Mouse (Mus musculus) gastrocnemius, adult 8-10 months (tissue): ENCODE measurements at regions not wholly inside any gene's neighbourhood (a gene's known extent, or its start where the extent isn't known, plus 50 kb on each side); places are given as distances from the start of the nearest gene placed in this dataset.
A peak's percentile ranks its signal among the peaks of the same experiment; 100 is the strongest.

Source experiments
- DNase-seq, 2 experiments: peaks; one replicate each; pipeline ENCODE4 v3.0.0; 2022; ENCODE audit warnings: low spot score in 2 of 2

DNA sequence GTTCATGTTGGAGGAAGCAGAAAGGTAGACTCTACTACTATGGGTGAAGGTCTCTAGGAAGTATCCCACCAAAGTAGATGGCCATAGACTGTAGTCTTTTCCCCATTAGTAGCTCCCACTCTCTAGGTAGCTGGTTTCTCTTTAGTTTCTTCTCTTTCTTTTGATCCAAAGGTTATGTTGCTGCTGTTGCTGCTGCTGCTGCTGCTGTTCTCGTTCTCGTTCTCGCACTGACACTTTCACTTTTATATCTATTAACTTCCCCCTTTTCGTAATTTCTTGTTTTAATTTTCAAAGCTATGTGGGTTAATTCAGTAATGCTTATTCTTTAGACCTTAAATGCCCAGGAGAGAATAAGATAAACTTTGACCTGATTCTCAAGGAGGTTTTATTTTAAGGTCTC lies 58.3 kb downstream of the Tmem100 start:
- DNase-seq = no peak

DNA sequence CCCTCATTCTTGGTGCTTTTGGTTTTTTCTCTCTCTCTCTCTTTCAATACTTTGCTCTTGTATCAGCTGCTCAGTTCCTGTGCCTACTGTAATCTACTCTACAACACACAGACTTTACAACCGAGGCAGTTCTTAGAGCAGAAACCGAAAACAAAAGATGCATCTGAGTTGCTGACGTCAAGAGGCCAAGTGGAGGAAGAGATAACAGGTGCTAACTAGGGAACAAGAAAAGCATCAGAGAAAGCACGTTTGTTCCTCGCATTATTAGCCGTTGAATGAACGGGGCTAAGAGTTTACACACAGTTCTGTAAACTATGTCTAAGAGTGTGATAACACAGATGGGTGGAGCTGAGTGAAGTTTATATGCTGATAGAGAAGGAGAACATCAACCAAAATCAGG lies 63.9 kb downstream of the Tmem100 start:
- DNase-seq = no peak

DNA sequence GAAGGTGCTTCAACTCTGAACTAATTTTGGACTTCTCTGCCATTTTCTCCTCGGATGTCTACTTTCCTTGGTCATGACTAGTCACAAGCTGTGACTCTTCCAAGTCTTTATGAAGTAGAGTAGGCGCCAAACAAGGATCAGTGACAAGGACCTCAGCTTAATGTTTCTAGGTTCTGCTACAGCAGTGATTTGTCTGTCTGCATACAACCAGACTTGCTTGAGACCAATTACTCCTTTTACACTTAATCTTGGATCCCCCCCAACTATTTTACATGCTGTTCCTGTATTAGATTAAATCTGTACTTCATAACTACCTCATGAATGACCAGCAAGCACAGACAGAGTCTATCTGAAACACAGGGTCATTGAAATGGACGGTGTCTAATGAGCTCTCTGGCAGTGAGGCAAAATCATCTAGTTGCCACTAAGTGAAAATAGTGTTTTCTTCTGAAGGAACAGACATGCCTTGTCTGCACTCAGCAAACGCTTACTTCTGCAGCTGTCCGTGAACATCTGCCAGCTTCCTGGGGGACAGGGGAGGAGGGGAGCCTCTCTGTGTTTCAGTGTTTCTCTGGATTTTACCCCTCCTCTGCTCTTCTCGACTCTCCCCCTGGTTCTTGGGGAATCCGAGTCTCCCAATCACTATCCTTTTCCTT lies 64.7 kb downstream of the Tmem100 start:
- no peak for DNase-seq

DNA sequence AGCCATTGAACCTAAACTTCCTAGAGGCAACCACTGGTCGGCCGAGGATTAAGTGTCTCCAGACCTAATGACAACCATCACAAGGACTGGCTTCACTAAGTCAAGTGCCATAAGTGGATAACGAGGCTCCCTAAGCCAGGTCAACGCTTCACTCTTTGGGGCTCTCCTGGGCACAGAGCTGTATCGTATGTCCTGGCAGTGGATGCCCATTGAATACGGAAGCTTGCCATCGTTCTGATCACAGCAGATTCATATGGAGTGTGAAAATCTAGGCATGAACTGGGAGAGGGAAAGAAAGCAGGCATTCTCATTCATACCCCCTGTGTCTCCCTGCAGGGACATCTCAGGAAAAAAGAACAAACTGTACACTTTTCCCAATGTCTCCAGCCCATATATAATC lies 68.3 kb downstream of the Tmem100 start:
- DNase-seq = no peak

DNA sequence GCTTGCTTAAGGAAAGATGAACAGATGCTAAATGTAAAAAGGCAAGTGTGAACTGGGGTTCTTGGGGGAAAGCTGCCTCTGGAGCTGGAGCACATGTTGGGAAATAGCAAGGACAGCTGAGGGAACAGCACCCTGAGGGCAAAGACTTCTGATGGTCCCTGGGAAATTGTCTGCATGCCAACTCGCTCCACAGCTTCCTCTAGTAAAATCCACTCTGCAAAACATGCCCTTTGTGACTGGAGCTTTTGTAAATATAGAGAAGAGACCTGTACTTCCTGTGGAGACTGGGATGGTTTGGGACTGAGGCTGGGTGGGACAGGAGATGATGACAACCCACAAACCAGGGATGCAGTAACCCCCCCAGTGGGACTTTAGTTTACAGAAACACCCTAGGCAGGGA lies 69.0 kb downstream of the Tmem100 start:
- DNase-seq = no peak

DNA sequence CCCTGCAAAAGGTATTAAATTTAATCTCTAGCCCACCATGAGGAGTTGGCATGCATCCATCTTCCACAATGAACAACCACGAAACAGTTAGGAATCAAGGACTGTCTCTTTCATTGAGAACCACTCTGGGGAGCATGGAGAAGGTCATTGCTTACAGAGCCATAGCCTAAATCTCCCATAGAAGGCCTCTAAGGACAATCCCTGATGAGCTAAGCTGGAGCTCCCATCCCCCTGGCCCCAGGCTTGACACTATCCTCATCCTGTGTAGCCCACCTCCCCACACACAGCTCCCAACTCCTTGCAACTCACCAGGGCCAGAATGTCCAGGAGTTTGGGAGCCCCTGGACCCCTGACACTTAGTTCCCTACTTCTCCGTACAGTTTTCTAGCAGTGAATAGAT lies 70.0 kb downstream of the Tmem100 start:
- no peak for DNase-seq

DNA sequence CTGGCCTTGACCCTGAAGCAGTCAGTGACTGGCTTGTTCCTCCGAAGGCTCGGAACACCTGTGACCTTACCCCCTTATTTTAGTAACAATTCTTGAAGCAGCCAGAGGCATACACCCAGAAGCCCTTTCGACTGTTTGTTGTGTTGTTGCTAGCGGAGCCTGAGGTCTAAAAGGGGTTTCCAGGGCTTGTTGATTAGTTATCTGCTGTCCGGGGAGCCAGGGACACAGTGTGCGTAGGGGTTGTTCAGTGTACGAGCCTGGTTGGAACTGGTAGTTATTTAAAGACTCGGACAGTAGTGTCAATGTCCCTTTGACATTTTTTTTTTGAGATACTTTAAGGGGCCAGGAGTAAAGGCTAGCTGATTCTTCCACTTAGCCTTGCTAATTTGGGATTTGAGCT lies 71.1 kb downstream of the Tmem100 start:
- DNase-seq = peak in 1 of 2 experiments; percentile 4

DNA sequence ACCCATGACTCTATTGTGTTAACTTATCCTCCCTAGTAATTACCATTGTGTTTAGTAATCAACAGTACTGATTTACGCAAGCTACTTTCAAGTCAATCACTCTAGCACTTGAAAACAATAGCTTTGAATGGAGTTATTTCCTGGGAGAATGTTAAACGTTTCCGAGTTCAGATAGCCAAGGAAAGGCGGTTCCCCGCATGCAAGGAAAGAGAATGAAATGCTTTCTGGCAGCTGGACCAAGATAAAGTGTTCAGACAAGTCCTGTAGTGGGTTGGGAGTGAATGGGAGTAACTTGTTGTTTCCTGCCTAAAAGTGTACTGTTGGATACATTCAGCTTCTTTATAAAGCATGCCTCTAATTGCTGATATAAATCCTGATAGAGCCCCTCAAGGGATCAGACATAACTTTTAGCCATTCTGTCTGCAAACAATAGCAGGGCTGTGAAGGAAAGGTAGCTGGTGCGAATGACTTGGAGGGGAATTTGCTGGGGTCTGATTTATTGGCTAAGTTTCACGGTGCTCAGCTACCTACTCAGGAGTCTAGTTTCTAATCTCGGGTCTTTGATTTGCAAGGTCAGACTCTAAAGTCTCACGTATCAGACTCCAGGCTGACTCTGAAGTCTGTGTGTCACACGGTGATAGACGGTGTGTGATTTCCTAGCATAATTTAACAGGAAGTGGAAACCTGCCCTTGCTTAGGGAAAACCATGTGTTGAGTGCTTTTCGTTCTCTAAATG lies 76.1 kb downstream of the Tmem100 start:
- no peak for DNase-seq

DNA sequence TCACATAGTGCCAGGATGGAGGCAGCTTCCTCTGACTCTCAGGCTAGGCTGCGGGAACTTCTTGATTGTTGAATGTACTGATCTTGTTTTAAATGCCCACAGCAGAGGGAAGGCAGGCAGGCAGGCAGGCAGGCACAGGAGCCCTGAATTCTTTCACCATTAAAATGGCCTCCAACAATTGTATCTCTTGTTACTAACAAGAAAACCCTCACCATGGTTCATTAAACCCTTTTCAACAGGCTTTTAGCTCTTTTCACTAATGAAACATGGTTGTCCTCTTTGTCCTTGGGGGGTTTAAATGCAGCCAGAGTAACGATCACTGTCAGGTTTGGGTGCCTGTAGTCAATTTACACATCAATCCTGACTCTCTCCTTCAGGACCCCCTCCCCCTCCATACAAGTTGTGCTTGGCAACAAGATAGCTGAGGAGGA lies 77.8 kb upstream of the Gm45716 start:
- DNase-seq = no peak

DNA sequence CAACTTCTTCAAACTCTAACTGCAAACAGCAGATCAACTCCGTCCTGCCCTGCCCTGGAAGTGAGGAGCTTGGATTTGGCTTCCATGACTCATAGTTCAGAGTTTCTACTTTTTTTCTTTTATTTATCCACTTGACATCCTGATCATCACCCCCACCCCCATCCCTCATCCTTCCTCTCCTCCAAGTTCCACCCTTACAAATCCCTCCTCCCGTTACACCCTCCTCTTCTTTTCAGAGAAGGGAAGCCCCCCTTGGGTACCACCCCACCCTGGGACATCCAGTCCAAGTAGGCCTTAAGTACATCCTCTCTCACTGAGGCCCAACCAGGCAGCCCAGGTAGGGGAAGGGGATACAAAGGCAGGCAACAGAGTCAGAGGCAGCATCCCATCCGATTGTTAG lies 77.3 kb upstream of the Gm45716 start:
- no peak for DNase-seq

DNA sequence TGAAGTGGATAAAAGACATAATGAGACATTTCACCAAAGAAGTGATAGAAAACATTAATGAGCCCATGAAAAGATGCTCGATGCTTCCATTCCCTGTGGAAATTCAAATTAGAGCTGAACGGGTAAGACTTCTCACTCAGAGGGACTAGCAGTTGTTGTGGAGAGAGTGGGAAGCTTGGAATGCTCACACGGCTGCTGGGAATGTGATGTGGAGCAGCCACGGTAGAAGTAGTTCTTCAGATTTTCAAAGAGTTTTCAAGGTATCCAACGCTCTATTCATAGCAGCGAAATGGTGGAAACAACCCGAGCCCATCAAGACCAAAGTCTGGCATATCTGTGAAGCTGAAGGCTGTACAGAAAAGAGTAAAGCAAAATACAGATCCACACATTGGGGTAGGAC lies 75.3 kb upstream of the Gm45716 start:
- DNase-seq = no peak

DNA sequence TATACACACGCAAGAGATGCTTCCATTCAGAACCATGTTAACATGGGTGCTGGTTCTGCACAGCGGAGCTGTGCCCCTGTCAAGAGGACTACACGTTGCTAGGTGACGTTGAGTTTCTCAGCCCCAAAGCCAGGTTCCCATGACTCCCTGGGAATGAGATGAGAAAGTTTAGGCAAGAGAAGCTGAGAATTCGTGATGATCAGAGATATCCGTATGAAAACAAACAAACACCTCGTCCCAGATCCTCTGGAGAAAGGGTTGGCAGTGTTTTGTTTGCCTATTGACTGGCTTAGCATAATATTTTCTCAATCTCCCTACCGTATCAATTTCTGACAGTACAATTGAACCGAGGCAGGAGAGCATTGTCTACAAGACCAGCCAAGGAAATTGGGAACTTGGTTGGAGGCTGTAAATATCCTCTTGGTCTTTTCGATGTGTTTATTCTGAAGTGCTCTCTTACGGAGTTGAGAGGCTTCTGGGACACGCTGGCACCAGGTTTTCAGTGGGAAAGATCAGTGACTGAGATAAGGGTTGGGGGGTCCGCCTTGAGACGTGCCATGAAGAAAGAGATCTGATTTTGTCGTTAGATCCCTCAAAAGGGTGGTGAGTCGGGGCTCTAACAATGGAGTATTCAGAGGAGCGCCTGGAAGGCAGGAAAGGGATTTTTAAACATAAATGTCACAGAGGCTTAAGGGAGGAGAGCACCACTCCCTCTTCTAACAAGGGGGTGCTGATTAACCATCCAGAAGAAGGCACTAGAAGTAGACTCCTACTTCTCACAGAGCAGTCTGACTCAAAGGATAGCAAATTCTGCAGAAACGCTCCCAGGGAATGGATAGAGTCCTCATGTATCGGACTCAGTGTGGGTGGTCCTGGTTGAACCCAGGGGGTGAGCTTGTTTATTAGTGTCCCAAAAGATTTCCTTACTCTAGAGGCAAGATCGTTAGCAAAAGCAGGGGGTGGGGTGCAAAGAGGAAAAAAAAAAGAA lies 70.5 kb upstream of the Gm45716 start:
- no peak for DNase-seq

DNA sequence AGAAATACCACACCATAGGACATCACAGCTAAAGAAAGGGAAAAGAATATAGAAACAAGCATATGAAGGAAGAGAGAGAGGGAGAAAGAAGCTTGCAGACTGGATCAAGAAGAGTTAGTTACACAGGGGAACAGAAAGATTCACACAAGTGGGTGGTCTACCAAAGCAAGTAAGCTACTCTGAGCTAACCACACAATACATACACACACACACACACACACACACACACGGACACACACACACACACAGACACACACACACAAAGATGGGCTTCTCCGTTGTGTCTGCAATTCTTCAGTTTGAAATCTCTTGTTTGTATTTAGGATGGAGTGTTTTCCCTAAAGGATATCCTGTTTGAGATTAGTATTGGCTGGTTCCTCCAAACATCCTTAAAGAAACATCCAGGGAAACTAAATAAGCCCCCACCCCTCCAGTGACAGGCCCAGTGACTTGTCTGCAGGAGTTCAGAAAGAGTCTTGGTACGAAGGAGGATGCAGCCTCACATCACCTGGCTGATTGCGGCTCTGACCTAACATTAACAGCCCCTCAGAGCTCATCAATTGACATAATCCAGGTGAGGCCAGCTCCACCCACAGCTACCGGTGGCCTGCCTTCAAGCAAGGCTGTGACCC lies 69.7 kb upstream of the Gm45716 start:
- no peak for DNase-seq

DNA sequence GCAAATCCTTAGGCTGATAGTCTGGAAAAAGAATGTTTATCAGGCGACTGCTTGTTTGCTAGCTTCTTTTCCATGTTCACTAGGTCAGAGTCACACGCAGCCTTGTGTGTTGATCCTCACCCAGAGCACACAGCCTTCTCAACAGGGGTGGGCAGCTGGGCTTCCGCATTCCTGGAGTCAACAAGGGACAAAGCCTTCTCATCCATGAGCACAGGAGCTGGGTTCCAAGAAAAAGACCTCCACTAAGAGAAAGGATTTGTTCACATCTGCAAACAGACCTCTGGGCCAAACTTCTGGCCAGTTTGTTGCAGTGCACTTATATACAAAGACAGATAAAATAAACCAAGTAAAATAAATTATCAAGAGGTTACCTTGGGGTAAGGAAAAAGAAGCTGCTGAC lies 65.6 kb upstream of the Gm45716 start:
- DNase-seq = no peak

DNA sequence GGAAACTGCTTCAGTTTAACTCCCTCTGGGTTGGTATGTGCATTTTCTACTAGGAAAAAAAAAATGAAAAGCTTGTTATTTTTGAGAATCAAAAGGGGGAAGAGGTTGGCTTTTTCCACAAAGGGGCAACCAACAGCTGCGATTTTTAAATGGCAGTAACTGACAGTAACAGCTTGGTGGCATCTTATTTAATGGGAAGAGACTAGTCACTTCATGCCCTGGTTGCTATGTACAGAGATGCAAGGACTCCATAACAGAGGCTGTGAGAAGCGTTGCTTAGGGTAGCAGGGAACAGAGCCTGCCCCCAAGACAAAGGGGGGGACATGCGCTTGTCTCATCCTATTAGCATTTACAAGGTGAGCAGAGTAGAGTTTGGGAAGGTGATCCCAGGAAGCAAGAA lies 64.8 kb upstream of the Gm45716 start:
- DNase-seq = no peak

DNA sequence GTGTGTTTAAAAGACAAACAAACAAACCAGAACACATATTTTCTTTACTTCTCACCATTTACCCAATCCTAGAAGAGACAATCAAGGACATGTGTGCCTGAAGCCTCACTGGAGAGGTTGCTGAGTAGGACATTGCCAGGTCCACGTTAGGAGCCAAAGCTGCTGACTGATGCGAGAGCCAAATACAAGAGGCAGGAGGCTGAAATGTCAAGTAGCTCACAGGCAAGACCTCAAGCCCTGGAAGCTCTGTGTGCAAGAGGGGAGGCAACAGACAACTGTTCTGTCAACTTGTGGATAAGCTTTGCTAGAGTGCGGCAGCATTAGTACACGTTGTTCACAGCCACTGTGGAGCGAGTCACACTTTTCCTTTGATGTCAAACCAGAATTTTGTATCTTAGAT lies 63.6 kb upstream of the Gm45716 start:
- DNase-seq = peak in 1 of 2 experiments; percentile 36

DNA sequence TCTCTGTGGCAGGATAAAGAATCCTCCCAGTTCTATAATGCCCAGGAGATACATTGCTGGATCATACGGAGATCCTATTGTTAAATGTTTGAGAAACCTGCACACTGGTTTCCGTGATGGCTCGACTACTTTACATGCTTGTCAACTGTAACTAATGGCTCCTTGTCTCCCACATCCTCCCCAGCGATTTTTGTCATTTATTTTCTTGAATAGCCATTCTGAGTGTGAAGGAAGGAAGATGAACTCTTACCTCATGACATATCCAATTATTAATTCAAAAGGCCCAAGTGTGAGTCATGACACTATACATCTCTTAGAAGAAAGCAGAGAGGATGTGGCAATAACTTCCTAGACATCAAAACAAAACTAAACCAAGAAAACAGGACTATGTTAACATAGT lies 61.2 kb upstream of the Gm45716 start:
- DNase-seq = no peak

DNA sequence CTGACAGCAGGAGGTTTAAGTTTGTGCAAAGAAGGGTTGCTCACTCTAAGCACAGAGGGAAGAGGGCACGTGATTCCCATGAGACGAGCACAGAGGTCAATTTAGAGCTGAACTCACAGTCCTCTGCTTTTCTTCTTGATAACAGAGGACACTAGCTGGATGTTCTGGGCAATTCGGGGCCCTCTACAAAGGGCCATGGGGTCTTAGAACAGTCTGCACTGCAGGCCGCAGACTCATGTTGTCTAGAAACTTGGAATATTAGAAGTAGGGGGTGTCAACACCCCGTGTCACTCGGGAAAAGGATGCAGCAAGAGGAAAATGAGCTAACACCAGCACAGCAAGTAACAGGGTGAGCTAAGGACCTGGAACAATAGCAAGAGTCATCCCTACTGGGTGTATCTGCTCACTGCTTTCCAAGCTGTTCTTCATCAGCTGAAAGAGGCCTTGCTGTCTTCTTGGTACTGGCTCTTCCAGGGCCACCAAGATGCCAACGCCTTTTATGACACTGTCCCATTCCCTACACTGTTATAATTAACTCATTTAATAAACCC lies 58.5 kb upstream of the Gm45716 start:
- DNase-seq = no peak

DNA sequence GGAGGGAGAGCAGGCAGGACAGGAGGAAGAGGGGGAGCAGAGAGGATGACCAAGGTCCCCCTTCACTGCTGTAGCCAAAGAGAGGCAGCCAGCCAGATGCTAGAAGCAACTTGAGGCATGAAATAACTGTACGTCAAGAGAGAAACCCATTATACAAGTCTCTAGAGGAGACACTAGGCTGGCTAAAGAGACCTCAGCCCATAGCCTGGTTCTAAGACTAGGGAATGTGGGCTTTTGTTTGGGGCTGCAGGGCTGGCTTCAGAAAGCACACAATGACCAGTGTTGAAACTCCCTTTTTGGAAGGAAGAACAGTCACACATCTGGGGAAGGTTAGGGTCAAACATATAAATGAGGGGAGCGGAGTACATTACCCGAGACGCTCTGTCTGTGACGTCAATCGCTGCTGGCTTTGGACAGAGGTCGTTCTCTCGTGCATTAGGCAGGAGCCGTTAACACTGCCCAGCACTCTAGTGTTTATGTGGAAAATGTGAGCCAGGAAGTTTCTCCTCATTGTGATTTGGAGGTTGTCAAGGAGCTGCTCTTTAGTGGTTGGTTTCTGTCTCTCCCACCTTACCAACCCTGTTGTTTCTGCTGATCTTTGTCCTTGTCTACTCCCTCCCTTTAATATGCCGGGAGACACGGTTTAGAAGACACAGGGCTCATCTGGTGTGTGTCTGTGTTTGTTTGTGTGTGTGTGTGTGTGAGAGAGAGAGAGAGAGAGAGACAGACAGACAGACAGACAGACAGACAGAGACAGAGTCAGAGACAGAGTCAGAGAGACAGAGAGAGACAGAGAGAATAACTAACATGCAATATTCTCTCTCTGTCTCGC lies 57.5 kb upstream of the Gm45716 start:
- DNase-seq = no peak

DNA sequence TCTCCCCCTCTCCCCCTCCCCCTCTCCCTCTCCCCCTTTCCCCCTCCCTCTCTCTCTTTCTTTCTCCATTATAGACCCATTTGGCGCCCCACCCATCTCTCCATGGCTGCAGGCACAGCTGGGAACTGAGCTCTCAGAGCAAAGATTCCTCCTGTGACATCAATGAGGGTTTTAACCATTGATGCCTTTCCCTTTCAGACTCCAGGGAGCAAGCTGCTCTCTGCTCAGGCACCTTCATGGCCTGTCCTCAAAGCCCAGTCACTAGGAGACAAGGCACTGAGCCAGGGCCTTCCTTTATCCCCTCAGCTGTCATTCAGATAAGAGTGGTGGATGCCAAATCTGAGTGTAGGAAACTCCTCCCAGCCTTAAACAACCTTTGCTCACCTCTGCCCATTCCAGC lies 56.8 kb upstream of the Gm45716 start:
- no peak for DNase-seq
